Mouse (Mus musculus) liver, embryonic 16.5 days (tissue): ENCODE measurements at regions not wholly inside any gene's neighbourhood (a gene's known extent, or its start where the extent isn't known, plus 50 kb on each side); places are given as distances from the start of the nearest gene placed in this dataset.

ENCODE experiments used
- ATAC-seq: fragments of 200-750 bp; cut with Nextera tagmentation; 2 replicates; pipeline ENCODE4 v1.8.0; 2017; ENCODE audit warnings: low read depth, mild to moderate bottlenecking, moderate number of reproducible peaks, moderate library complexity
- H3K27ac ChIP-seq: fragments of 300-500 bp; sonication (generic); 2 replicates; pipeline ENCODE4 v1.5.1; 2014; ENCODE audit warnings: mild to moderate bottlenecking, low read length
- H3K27me3 ChIP-seq: fragments of 300-500 bp; sonication (generic); 2 replicates; pipeline ENCODE4 v1.6.1; 2014; ENCODE audit warnings: low read depth, low read length, mixed read lengths; ENCODE audit not compliant: control insufficient read depth, insufficient read depth
- H3K36me3 ChIP-seq: fragments of 300-500 bp; sonication (generic); 2 replicates; pipeline ENCODE4 v1.6.1; 2014; ENCODE audit warnings: mild to moderate bottlenecking; ENCODE audit not compliant: control insufficient read depth, insufficient read depth
- H3K4me1 ChIP-seq: fragments of 300-500 bp; sonication (generic); 2 replicates; pipeline ENCODE4 v1.6.1; 2014; ENCODE audit warnings: low read depth, low read length, mixed read lengths; ENCODE audit not compliant: control insufficient read depth
- H3K4me2 ChIP-seq: fragments of 300-500 bp; sonication (generic); 2 replicates; pipeline ENCODE4 v1.6.1; 2014; ENCODE audit warnings: low read depth, low read length, mixed read lengths
- H3K4me3 ChIP-seq: fragments of 300-500 bp; sonication (generic); 2 replicates; pipeline ENCODE4 v1.5.1; 2014; ENCODE audit warnings: low read depth, mild to moderate bottlenecking, low read length
- H3K9ac ChIP-seq: fragments of 300-500 bp; sonication (generic); 2 replicates; pipeline ENCODE4 v1.6.1; 2014; ENCODE audit warnings: low read depth, low read length
- H3K9me3 ChIP-seq: fragments of 300-500 bp; sonication (generic); replicated peaks from 2 replicates; pipeline ENCODE4 v1.6.1; 2016; ENCODE audit warnings: low read length; ENCODE audit not compliant: control insufficient read depth
- WGBS: fragments of 180-500 bp; shearing (Covaris S2); extraction: QIAGEN DNeasy Blood & Tissue Kit; methylation state at CpG from one replicate; pipeline ENCODE4 v1.1.7; 2014; ENCODE audit not compliant: insufficient replicate concordance; 5-methylcytosine and 5-hydroxymethylcytosine counted together

- 35% methylated on average over 7 of the region's 7 CpGs for WGBS
- no peaks in the 10 kb centered on the region for H3K27me3 ChIP-seq
- no peaks in the 10 kb centered on the region for H3K4me1 ChIP-seq
- H3K36me3 ChIP-seq = no peaks in the 10 kb centered on the region
- no peak overlapping the region for H3K4me2 ChIP-seq
- H3K9ac ChIP-seq = no peak overlapping the region
- no peak overlapping the region for H3K27ac ChIP-seq
- no peak overlapping the region for H3K4me3 ChIP-seq
- no peaks in the 10 kb centered on the region for H3K9me3 ChIP-seq
- ATAC-seq = no peak
Measured at GRCm38 (mm10) chr10:96263544-96263943, 127.1 kb downstream of the Gm5426 start.

DNA sequence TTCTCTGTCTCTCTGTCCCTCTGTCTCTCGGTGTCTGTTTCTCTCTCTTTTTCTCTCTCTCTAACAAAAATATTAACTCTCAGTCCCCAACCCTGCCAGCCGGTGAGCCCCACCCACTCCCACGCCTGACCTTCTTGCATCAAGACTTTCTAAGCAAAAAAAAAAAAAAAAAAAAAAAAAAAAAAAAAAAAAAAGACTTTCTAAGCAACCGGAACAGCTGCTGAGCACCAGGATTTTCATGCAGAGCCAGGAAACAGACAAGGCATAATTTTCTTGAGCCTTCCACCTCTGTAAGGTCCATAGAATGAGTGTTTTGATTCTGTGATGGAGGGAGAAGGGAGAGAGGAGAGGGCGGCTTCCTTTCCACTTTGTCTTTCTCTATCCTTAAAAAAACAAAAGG is 128.0 kb downstream of the Gm5426 start:
- Histone ChIP-seq H3K4me2 (no peak overlapping the region), H3K27ac (no peak overlapping the region), H3K27me3 (no peaks in the 10 kb centered on the region), H3K36me3 (no peaks in the 10 kb centered on the region), H3K9me3 (no peaks in the 10 kb centered on the region), H3K4me1 (no peaks in the 10 kb centered on the region), H3K9ac (no peak overlapping the region), H3K4me3 (no peak overlapping the region)
- 30% methylated on average over 5 of the region's 5 CpGs for WGBS
- ATAC-seq = no peak

DNA sequence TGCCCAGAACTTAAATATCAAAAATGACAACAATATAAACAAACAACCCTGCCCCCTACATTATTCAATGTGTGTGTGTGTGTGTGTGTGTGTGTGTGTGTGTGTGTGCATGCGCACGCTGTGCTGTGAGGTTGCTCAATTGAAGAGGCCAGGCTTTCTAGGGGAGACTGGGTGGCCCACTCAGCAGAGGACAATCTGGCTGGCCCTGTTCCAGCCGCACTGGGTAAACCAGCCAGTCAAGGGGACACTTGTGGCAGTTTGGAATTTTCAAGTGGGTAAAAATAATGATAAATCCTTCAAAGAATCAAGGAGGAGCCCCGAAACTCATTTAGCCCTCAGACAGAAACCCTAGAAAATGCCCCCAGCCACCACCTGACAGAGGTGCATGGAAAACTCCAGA is 128.5 kb downstream of the Gm5426 start:
- no peak overlapping the region for H3K4me3 ChIP-seq
- no peak overlapping the region for H3K27ac ChIP-seq
- WGBS = 59% methylated on average over 4 of the region's 4 CpGs
- no peak overlapping the region for H3K4me2 ChIP-seq
- H3K27me3 ChIP-seq = no peaks in the 10 kb centered on the region
- no peak for ATAC-seq
- H3K9ac ChIP-seq = no peak overlapping the region
- H3K9me3 ChIP-seq = no peaks in the 10 kb centered on the region
- no peaks in the 10 kb centered on the region for H3K36me3 ChIP-seq
- H3K4me1 ChIP-seq = no peaks in the 10 kb centered on the region

- Histone ChIP-seq H3K9ac (no peak overlapping the region), H3K4me3 (no peak overlapping the region), H3K9me3 (no peaks in the 10 kb centered on the region), H3K4me1 (no peaks in the 10 kb centered on the region), H3K4me2 (no peak overlapping the region), H3K36me3 (no peaks in the 10 kb centered on the region), H3K27me3 (no peaks in the 10 kb centered on the region), H3K27ac (no peak overlapping the region)
- no peak for ATAC-seq
- WGBS = 58% methylated on average over 9 of the region's 9 CpGs
Measured at GRCm38 (mm10) chr10:96266100-96266735, 129.8 kb downstream of the Gm5426 start.

- 31% methylated on average over 4 of the region's 4 CpGs for WGBS
- H3K4me1 ChIP-seq = no peaks in the 10 kb centered on the region
- no peak overlapping the region for H3K4me2 ChIP-seq
- no peak overlapping the region for H3K4me3 ChIP-seq
- no peak overlapping the region for H3K27ac ChIP-seq
- H3K9me3 ChIP-seq = no peaks in the 10 kb centered on the region
- ATAC-seq = no peak
- H3K27me3 ChIP-seq = no peaks in the 10 kb centered on the region
- no peaks in the 10 kb centered on the region for H3K36me3 ChIP-seq
- H3K9ac ChIP-seq = no peak overlapping the region
Measured at GRCm38 (mm10) chr10:96267603-96268002, 131.2 kb downstream of the Gm5426 start.

- Histone ChIP-seq H3K4me1 (no peaks in the 10 kb centered on the region), H3K9me3 (no peaks in the 10 kb centered on the region), H3K9ac (no peak overlapping the region), H3K36me3 (no peaks in the 10 kb centered on the region), H3K27ac (no peak overlapping the region), H3K27me3 (no peaks in the 10 kb centered on the region), H3K4me2 (no peak overlapping the region), H3K4me3 (no peak overlapping the region)
- peak; percentile 35; the same call in 1 of the 2 replicates for ATAC-seq
- 43% methylated on average over 7 of the region's 7 CpGs for WGBS
Measured at GRCm38 (mm10) chr10:96273607-96274365, 137.4 kb downstream of the Gm5426 start.

- no peak overlapping the region for H3K9ac ChIP-seq
- no peaks in the 10 kb centered on the region for H3K4me1 ChIP-seq
- H3K36me3 ChIP-seq = no peaks in the 10 kb centered on the region
- 64% methylated on average over 6 of the region's 6 CpGs for WGBS
- H3K27me3 ChIP-seq = no peaks in the 10 kb centered on the region
- H3K4me3 ChIP-seq = no peak overlapping the region
- no peaks in the 10 kb centered on the region for H3K9me3 ChIP-seq
- ATAC-seq = no peak
- no peak overlapping the region for H3K4me2 ChIP-seq
- H3K27ac ChIP-seq = no peak overlapping the region
Measured at GRCm38 (mm10) chr10:96280149-96280548, 143.7 kb downstream of the Gm5426 start.

GRCm38 (mm10) chr10:96285407-96286093 is 149.1 kb downstream of the Gm5426 start:
- WGBS = 63% methylated on average over 10 of the region's 10 CpGs
- no peak for ATAC-seq

GRCm38 (mm10) chr10:96286094-96286485 is 149.7 kb downstream of the Gm5426 start:
- Histone ChIP-seq H3K4me2 (no peak overlapping the region), H3K9ac (no peak overlapping the region), H3K27ac (no peak overlapping the region), H3K4me3 (no peak overlapping the region), H3K27me3 (no peaks in the 10 kb centered on the region), H3K36me3 (no peaks in the 10 kb centered on the region), H3K4me1 (no peaks in the 10 kb centered on the region), H3K9me3 (no peaks in the 10 kb centered on the region)
- ATAC-seq = no peak
- 16% methylated on average over 2 of the region's 2 CpGs for WGBS

More at GRCm38 (mm10) chr10:96285407-96286093, 149.1 kb downstream of the Gm5426 start:
- H3K4me1 ChIP-seq = no peaks in the 10 kb centered on the region
- H3K9me3 ChIP-seq = no peaks in the 10 kb centered on the region
- H3K4me3 ChIP-seq = no peak overlapping the region
- H3K36me3 ChIP-seq = no peaks in the 10 kb centered on the region
- H3K27me3 ChIP-seq = no peaks in the 10 kb centered on the region
- no peak overlapping the region for H3K4me2 ChIP-seq
- no peak overlapping the region for H3K9ac ChIP-seq
- H3K27ac ChIP-seq = no peak overlapping the region
